8 mouse cellular contexts compared by ENCODE assay signal in genomic region chr10:80570871-80571836, GRCm38 (mm10). TPM values are rescaled to one million over a fixed set of nuclear protein-coding genes. Genes with fewer than 3 reads are reported as not detected.
A peak's percentile ranks its signal among the peaks of the same experiment; 100 is the strongest.
DNase-seq lines count a peak whose midpoint lies in the region; ATAC-seq lines count a peak whose summit lies in the region.

No protein-coding gene starts in this region.

- no peaks in the 10 kb centered on the region for H3K27me3 ChIP-seq in intestine, embryonic 16.5 days (replicated peaks; ENCODE audit: control insufficient read depth, insufficient read depth, low read length)
- H3K27me3 ChIP-seq in midbrain, embryonic 10.5 days (ENCODE audit: low read depth, poor library complexity, severe bottlenecking), result peaks cover 5% of the 10 kb centered on the region; the same call in 1 of the 2 replicates

- peak overlapping the region; percentile 63 for H3K27ac ChIP-seq in intestine, embryonic 16.5 days (ENCODE audit: low read length)
- peak overlapping the region; percentile 85 for H3K27ac ChIP-seq in midbrain, embryonic 10.5 days (replicated peaks)

- peak overlapping the region; percentile 59 for H3K9ac ChIP-seq in intestine, embryonic 16.5 days (ENCODE audit: low read depth, low read length)

- WGBS in intestine, embryonic 16.5 days, result 25% methylated on average over 30 of the region's 30 CpGs
- 20% methylated on average over 30 of the region's 30 CpGs for WGBS in midbrain, embryonic 10.5 days

- ATAC-seq in cerebellum, adult (ENCODE audit: insufficient number of reproducible peaks, low FRiP score, low TSS enrichment), result no peak
- peak; percentile 22 for ATAC-seq in intestine, embryonic 16.5 days

- peak; percentile 50 to 51 for DNase-seq in cerebellum, adult 18-20 months
- DNase-seq in thymus, postnatal 4 days, result peak; percentile 57
- no peak for DNase-seq in thymus, adult 18-20 months
- peak; percentile 51 for DNase-seq in midbrain, embryonic 10.5 days (ENCODE audit: low spot score)
- no peak for DNase-seq in urinary bladder, adult 2 months (ENCODE audit: low spot score)
- DNase-seq in layer of hippocampus, adult 18-20 months (ENCODE audit: low spot score in 2 of 2), result no peak

- H3K4me1 ChIP-seq in intestine, embryonic 16.5 days (ENCODE audit: control insufficient read depth, insufficient read depth, low read length), result peaks cover 65% of the 10 kb centered on the region
- H3K4me1 ChIP-seq in midbrain, embryonic 10.5 days, result peaks cover 90% of the 10 kb centered on the region

- H3K4me2 ChIP-seq in intestine, embryonic 16.5 days (ENCODE audit: low read depth, low read length), result peak overlapping the region; percentile 38

- no peaks in the 10 kb centered on the region for H3K36me3 ChIP-seq in intestine, embryonic 16.5 days (ENCODE audit: control insufficient read depth, insufficient read depth, low read length)
- H3K36me3 ChIP-seq in midbrain, embryonic 10.5 days, result peaks cover 12% of the 10 kb centered on the region

- no peaks in the 10 kb centered on the region for H3K9me3 ChIP-seq in intestine, embryonic 16.5 days (ENCODE audit: control insufficient read depth, low read length)
- H3K9me3 ChIP-seq in midbrain, embryonic 10.5 days (replicated peaks), result no peaks in the 10 kb centered on the region

- peak overlapping the region; percentile 19 for H3K4me3 ChIP-seq in intestine, embryonic 16.5 days (ENCODE audit: low read length)
- H3K4me3 ChIP-seq in midbrain, embryonic 10.5 days, result peak overlapping the region; percentile 43

RNA-seq across cellular contexts. Expression of gene Klf16, which starts 6.0 kb away (rescaled TPM):
- 7.0 and 7.4 TPM in 2 replicates for polyA plus RNA-seq in intestine, embryonic 16.5 days (2015; fragmentation: Nextera tagmentation; extraction: Ambion mirVana)
- 4.8 and 6.1 TPM in 2 replicates for polyA plus RNA-seq in midbrain, embryonic 10.5 days (2016; fragmentation: Nextera tagmentation; extraction: Ambion mirVana)
- 11.5 and 11.8 TPM in 2 replicates for polyA plus RNA-seq in urinary bladder, adult 2 months (2012; rRNA removed)
- 10 to 100 TPM; 57.3 to 62.1 TPM for total RNA-seq in layer of hippocampus, adult 18-20 months (2021)

RNA-seq across cellular contexts. Expression of gene Rexo1, which starts 9.8 kb away (rescaled TPM):
- 21.5 and 21.9 TPM in 2 replicates for polyA plus RNA-seq in intestine, embryonic 16.5 days (2015; fragmentation: Nextera tagmentation; extraction: Ambion mirVana)
- polyA plus RNA-seq in midbrain, embryonic 10.5 days (2016; fragmentation: Nextera tagmentation; extraction: Ambion mirVana), result 31.6 and 35.3 TPM in 2 replicates
- polyA plus RNA-seq in urinary bladder, adult 2 months (2012; rRNA removed), result 21.2 and 26.6 TPM in 2 replicates
- 10 to 100 TPM; 44.8 to 48.1 TPM for total RNA-seq in layer of hippocampus, adult 18-20 months (2021)

RNA-seq across cellular contexts. Expression of gene Abhd17a, which starts 19.0 kb away (rescaled TPM):
- polyA plus RNA-seq in intestine, embryonic 16.5 days (2015; fragmentation: Nextera tagmentation; extraction: Ambion mirVana), result 63.1 and 79.7 TPM in 2 replicates
- 86.8 and 87.3 TPM in 2 replicates for polyA plus RNA-seq in midbrain, embryonic 10.5 days (2016; fragmentation: Nextera tagmentation; extraction: Ambion mirVana)
- polyA plus RNA-seq in urinary bladder, adult 2 months (2012; rRNA removed), result 66.0 and 67.1 TPM in 2 replicates
- total RNA-seq in layer of hippocampus, adult 18-20 months (2021), result 100 to 1,000 TPM; 166 to 168 TPM

RNA-seq across cellular contexts. Expression of gene Scamp4, which starts 31.5 kb away (rescaled TPM):
- 125 and 127 TPM in 2 replicates for polyA plus RNA-seq in intestine, embryonic 16.5 days (2015; fragmentation: Nextera tagmentation; extraction: Ambion mirVana)
- 91.0 and 94.1 TPM in 2 replicates for polyA plus RNA-seq in midbrain, embryonic 10.5 days (2016; fragmentation: Nextera tagmentation; extraction: Ambion mirVana)
- polyA plus RNA-seq in urinary bladder, adult 2 months (2012; rRNA removed), result 40.3 and 46.2 TPM in 2 replicates
- total RNA-seq in layer of hippocampus, adult 18-20 months (2021), result 10 to 100 TPM; 43.9 to 54.4 TPM

RNA-seq across cellular contexts. Expression of gene Adat3, which starts 31.5 kb away (rescaled TPM):
- polyA plus RNA-seq in intestine, embryonic 16.5 days (2015; fragmentation: Nextera tagmentation; extraction: Ambion mirVana), result 8.4 and 9.4 TPM in 2 replicates
- polyA plus RNA-seq in midbrain, embryonic 10.5 days (2016; fragmentation: Nextera tagmentation; extraction: Ambion mirVana), result 10.6 and 10.8 TPM in 2 replicates
- polyA plus RNA-seq in urinary bladder, adult 2 months (2012; rRNA removed), result 3.8 and 4.3 TPM in 2 replicates
- 1 to 10 TPM; 1.7 to 3.4 TPM for total RNA-seq in layer of hippocampus, adult 18-20 months (2021)

Comparison
In these comparisons a context has a peak if more than half of its experiments do, and no peak if none do; other contexts are left out.
1. DNase-seq: peak in cerebellum, adult 18-20 months (2 of 2), thymus, postnatal 4 days (single experiment) and midbrain, embryonic 10.5 days (single experiment); none in thymus, adult 18-20 months (0 of 2), urinary bladder, adult 2 months (single experiment) and layer of hippocampus, adult 18-20 months (0 of 2).